Mouse (Mus musculus): ENCODE results near the gene Mrpl48.

- no peak for TF ChIP-seq CTCF (IDR thresholded peaks at IDR 0.05; ENCODE audit: low read depth, low read length)
- TF ChIP-seq POLR2A (IDR thresholded peaks at IDR 0.05; ENCODE audit: extremely low read depth, insufficient read depth, low read length): no peak
These were observed 103.2 kb downstream of the Mrpl48 start for GRCm38 (mm10) chr7:100504740-100505487.

All from liver, adult 2 months (tissue).